Mouse (Mus musculus) embryo, embryonic 10 days (tissue): ENCODE measurements at regions not wholly inside any gene's neighbourhood (a gene's known extent, or its start where the extent isn't known, plus 50 kb on each side); places are given as distances from the start of the nearest gene placed in this dataset.
"Not testable (repeated sequence)": the region's sequence is repeated elsewhere in the genome, so short reads cannot be mapped to it uniquely, and the experiment has no call there.

Experiments
- DNase-seq: peaks from one replicate; pipeline ENCODE4 v3.0.0-alpha.2; 2015; ENCODE audit warnings: low spot score

DNA sequence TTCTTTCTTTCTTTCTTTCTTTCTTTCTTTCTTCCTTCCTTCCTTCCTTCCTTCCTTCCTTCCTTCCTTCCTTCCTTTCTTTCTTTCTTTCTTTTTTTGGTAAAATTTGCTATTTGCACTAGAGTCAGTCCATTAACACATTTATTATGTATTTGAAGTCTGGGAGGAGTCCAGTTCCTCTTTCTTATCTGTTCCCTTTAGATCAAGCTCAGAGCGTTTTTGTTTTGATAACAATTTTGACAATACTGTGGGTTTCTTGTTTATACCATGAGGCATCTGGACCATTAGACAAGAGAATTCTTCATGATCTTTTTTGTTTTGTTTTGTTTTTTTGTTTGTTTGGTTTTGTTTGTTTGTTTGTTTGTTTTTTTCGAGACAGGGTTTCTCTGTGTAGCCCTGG, 52.3 kb upstream of the Cttnbp2 start:
- not testable (repeated sequence) for DNase-seq

DNA sequence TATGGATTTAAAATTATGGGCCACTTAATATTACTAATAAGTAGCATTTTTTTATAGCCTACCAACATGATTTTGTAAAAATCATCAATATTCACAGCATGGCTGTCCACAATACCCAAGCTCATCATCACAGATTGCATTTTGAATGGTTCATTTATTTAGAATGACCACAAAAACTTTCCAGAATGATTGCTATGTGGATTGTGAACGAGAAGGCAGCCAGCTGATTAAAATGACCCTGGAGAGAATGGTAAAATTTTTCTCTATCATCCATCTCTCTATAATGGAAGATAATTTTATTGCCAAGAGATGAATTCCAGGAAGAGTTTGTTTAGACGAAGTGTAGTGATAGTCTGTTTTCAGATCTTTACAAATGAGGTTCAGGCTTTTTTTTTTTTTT, 54.6 kb upstream of the Cttnbp2 start:
- DNase-seq, result no peak

DNA sequence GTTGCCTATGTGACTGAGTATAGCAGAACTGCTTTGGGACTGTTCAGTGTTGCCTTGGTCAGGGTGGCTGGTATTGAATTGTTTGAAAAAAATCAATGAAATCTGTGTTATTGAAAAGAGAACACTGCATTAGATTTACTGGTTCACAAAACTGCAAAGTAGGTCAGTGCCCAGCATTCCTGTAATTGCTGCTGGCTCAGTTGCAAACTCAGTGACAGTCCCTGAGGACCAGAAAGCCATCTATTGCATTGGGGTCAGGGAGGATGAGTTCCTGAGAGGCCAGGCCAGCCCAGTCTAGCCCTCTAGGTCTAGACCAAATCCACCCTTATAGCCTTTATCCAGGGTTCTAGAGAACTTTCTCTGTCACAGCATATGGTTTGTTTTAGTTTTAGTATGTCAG, 63.9 kb upstream of the Cttnbp2 start:
- DNase-seq, result no peak

DNA sequence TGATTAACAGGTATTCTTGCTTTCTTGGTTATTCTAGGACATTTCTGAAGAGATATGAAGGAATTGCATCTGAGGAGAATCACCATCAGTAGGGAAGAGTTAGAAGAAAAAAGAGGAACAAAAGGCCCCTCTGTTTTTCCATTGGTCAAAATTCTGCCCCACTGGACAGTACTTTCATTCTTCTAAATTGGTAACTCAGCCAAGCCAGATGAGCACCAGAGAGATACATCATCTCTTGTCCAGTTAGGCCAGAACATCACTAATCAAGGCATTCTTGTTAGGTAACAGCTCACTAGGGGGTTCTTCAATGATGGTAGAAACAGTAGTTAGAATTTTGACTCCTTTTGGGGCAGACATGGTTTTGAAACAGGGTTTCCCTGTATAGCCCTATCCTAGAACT, 74.8 kb upstream of the Cttnbp2 start:
- no peak for DNase-seq

DNA sequence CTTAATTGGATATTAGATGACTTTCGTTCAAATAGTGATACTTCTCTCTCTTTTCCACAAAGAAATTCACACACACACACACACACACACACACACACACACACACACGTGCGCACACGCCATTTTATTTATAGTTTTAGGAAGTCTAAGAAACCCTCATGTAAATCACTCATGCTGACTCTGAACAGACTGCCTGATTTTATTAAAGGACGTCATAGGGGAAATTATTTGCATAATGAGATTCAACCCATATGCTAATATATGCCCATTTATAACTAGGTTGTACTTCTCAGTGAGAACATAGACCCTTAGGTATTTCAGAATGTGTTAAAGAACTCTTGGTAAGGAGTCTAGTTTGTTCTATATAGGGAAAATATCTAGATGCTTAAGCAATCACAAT, 82.0 kb upstream of the Cttnbp2 start:
- DNase-seq, result no peak

DNA sequence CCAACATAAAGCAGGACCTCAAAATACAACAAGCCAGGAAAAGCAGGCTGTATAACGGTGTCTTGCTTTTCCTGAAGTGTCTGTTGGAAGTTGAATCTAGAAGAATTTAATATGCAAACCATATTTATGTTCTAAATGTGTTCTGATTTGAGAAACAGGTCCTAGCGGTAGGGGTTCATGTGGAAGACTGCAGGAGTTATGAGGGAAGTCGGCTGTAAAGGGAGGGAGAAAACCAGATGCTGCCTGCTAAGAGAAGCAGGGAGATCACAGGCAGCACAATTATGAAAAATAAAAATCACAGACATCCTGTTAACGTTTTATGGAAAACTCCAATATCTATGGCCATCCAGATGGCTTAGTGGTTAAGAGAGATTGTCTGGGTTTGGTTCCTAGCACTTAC, 85.0 kb upstream of the Cttnbp2 start:
- DNase-seq, result no peak

DNA sequence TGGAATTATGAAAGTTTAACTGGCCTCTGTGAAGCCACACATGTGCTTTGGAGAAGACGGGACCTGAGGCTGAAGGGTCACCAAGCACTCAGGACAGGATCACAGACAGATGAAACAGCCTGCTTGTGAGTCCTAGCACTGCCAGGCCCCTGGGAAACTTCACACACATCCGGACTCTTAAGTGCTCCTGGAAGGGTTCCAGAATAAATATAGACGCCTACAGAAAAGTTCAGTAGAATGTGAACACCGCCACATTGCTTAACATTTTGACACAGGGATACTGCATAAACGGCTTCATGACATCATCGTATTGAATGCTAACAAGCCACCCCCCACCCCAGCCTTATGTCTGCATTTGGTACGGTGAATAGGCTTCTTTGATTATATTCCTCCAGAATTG, 87.3 kb upstream of the Cttnbp2 start:
- DNase-seq, result no peak

DNA sequence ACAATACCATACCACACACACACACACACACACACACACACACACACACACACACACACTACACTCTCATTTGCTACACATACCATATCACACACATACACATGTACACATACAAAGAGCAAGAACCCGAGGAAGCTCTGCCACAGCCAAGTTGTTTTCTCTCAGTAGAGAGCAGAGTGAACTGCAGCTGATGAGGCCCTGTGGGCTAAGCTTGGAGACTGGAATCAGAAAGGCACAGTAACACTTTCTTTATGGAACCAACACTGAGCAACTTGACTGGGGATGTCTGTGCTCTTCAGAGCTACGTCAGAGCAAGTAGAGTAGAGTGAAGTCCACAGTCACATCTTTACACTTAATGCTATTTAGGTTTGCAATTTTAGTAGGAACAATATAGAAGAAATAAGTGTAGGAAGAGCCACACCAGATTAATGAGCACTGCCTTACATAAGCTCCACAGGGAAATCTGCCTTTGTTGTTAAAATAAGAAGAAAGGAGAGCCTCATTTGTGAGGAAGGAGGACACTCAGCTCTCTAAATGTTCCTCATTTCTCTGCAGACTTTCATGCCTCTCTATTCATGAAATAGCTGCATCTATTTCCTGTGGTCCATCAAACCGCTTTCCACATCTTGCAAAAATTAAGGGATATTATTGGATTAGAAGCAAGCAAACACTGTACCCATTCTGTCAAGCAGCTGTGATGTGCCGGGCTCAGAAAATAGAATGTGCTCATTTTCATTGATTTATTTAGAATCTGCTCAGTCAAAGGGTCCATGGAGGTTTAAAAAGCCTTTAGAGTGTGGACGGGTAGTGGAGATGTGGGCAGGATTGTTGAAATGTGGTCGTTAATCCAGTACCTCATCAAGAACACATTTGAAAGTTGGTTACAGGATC, 107.0 kb upstream of the Cttnbp2 start:
- DNase-seq, result no peak

DNA sequence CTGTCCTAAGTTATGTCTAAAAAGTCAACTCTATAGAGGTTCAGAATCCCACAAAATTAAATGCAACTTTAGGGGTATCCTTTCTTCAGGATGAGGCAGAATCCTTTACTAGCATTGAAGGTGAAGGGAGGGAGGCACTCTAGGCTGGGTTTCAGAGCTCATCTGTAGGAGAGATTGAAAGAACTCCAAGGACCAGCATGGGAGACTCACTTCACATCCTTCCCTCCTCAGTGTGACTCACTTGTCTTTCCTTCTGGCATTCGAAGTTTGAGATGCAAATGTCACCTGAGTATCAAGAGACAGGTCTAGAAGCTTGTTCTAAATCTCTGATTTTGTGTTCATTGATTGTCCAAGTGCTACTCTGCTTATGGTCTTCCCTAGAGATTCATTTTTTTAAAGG, 113.9 kb upstream of the Cttnbp2 start:
- no peak for DNase-seq

DNA sequence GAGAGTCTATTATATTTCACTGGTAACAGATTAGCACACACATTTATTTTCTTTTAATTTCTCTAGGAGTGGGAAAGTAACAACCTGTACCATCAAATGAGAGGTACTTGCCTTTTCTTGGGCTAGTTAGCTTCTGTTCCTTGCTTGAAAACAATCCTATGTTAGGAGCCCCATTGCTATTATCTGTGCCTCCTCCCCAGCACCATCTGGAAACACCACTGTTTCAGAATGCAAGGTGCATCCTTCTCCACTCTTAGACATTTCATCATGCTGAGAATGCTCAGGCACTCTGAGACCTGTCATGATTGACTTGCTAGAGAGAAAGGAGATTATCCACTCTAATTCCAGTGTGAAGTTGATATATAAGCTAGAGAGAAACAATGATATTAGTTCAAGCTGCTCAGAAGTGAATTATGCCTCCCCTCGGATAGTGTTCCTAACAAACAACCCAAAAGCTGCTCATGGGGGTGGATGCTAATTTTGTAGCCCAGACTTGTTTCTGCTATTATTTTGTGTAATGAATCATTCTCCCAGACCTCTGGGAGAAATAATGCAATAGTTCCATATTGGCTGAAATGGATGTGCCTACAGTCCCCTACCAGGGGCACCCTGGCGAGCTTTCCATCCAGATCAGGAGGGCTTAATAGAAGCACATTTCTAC, 119.0 kb upstream of the Cttnbp2 start:
- DNase-seq, result no peak

DNA sequence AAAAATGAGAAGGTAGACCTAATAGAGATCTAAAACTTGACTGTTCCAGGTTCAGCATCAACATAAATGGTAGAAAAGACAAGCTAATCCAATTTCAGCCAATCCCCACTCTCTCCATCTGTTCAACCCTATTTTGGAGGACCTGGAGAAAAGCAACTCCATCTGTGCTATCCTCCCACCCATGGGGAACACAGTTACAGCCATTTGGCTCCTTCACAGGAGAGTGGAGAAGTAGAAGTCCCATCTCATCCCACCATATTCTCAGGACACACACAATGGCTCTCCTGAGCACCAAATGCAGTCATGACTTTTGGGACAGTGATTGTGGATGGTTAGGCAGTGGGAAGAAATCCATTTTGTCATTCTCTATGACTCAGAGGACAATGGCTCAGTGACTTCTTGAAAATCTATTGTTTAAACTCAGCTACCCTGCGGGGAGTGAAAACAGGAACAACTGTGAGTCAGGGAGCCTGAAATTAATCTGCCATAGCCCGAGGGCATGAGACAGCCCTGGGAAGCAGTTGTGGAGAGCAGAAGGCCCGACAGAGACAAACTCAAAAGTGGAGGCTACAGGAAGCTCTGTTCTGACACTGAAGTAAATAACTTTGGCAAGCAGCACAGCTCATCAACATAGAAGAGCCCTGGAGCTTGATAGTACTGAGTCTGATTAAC, 125.2 kb upstream of the Cttnbp2 start:
- no peak for DNase-seq

DNA sequence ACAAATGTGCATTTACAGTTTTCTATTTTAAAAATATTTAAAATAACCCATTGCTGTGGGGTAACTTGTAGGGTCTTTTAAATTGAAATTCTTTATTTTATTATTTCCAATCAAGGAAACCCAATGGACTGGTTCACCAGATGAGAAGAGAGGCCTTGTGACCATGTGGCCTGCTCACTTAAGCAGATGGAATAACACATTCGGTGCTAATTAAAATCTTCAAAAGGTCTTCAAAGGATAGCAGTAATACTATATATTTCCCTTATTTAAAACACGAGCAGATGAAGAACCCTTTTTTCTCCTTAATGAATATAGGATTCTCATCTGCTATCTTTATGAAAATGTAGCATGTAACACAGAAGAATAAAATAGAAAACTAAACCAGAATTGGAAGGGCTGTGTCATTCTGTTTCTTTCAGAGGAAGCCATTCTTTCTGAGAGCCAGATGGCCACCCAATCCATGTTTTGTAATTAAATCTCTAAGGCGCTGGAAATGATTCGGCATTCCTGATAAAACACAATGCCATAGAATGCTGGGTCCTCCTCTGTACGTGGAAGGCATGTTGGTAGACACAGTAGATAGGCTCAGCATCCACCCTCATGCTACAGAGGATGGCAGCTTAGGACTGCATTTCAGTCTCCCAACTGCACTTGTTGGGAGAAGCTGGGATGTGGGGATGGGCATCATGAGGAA, 134.4 kb upstream of the Cttnbp2 start:
- no peak for DNase-seq

DNA sequence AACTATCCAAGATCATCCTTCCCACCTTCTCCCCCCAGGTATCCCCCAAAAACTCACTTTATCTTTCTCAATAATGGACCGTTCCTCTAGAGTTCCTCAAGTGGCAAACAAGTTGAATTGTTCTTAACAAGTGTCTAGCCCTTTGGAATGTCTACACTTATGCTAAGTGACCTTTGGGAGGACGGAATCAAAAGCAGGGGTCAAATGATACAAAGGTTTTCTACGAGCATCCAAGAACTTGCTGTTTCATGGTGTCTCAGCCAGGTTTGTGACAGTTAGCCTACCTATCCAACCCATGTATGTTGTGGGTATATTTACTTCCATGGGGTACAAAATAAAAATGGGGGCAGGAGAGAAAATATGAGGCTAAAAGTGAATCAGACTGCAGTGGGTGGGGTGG, 136.7 kb upstream of the Cttnbp2 start:
- no peak for DNase-seq

DNA sequence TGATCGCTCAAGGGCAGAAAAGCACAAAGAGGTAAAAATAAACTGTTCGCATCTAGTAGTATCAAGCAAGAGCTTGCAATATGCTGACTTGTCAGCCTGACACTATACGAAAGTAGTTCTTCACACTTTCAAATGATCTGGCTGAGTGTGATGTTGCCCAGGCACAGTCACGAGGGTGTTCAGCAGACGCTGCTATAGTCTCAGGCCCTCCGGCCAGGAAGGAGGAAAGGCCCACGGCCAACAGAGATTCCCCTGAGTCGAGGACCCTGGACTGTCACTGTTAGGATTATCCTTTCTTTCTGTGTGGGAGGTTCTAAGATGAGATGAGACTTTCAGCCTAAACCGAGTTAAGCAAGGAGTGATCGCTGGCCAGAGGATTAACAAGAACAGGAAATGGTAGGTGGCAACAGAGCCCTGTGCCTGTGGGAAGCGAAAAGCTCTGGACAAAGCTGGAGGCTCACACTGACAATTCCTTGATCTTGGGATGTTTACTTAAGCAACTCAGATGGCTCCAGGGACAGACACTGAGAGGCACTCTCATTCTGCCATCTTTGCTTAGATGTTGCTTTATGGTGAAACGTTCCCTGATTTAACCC, 137.5 kb upstream of the Cttnbp2 start:
- no peak for DNase-seq

DNA sequence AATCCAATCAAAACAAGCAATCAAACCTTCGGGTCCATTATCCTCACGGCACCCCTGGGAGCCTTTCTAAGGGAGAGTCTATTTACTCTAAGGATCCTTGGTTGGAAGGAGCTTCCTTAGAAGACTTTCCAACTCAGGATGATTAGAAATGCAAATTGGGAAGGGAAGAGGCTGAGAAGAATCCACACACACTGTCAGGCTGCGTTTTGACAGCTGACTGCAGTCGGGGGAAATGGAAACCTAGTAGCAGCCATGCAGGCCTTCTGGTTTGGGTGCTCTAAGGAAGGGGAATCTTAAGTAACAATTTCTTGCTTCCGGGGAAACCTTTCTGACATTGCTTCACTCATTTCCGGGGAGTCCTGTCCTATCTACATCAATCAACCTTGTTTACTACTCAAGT, 139.6 kb upstream of the Cttnbp2 start:
- DNase-seq, result no peak

DNA sequence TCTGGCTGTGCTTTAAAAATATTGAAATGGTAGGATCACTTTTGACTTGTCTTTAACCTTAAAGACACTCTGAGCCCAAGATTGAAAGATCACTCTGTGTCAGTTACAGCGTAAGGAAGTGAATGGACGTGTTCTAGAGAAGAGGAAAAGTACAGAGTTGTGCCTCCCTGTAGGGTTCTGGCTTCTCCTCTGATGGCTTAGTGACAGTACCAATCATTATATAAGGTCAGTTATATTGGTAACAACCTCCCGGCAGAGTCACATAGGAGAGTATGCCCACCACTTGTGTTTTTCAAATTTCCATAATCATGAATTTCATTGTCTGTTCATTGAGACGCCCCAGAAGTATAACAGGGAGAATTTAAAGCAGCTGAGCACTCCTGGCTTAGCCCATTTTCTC, 141.6 kb upstream of the Cttnbp2 start:
- no peak for DNase-seq

DNA sequence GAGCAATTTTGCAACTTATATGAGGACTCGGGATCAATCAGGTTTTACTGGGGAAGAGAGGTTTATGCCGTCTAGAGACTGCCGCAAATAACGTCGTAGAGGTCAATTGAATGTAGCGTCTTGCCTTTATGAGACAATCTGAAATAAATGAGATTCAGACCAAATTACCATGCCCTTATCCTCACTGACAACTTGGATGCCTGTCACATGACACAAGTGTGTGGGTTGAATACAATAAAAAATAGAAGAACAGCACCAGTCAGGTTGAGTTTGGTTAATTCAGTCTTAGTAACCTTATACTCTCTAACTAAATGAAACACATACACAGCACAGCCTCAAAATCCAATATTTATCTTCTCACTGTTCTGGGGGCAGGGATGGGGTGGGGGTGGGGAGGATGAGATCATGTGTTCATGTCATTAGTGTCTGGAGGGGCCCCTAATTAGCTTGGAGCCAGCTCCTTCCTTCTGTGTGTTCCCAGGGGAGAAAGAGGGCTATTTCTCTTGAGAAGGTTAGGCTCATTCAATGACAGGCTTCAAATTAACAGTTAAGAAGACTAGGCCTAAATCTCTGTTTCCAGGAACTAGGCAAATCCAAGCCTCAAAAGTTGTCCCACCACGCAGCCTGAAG, 142.2 kb upstream of the Cttnbp2 start:
- DNase-seq, result no peak

DNA sequence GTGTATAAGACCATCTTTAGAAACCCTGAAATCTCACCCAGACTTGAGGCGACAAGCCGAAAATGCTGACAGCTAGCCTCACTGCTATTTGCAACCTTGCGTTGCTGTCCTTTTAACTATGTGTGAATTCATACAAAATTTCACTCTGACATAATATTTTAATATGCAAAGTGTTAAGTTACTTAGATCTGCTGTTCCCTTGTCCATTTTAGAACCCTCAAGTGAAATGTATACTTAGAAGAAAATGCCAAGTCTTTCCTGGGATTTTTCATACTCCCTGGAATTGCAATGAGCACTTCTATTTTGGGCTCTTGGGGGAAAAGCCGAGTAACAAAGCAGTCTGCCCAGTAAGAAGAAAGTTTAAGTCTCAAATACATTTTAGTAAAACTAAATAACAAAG, 150.0 kb upstream of the Cttnbp2 start:
- no peak for DNase-seq

DNA sequence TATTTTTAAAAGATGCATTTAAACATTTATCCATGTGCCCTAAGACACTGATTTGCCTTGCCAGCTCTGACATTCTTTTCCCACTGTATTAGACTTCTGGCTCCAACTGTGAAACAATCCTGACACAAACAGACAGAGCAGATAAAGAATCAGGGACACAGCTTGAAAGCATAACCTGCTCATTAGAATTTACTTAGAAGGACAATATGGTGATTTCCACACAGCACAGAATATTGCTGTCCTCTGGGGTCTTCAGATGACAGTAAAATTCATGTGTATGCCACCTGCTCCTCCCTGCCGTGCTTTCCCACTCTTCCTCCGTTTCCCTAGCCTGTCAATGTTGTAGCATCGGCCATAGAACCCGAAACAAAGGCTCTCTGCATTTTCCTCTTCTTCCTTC, 151.3 kb upstream of the Cttnbp2 start:
- DNase-seq, result no peak

DNA sequence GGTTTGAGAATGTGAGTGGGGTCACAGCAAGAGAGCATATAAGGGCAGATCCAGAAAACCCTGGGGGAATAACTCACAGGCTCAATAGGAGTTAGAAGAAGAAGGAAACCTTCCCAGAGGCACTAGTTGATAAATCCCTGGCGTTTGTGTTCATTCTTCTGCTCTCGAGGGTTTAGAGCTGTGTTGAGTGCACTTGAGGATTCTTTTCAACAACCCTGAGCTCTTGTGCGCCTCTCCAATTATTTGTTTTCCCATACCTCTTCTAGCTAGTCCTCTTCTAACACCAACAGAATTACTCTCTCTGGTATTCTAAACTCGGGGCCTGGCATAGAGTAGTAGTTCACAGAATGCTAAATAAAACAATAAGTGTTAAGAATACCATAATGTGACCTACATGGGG, 151.9 kb upstream of the Cttnbp2 start:
- no peak for DNase-seq

DNA sequence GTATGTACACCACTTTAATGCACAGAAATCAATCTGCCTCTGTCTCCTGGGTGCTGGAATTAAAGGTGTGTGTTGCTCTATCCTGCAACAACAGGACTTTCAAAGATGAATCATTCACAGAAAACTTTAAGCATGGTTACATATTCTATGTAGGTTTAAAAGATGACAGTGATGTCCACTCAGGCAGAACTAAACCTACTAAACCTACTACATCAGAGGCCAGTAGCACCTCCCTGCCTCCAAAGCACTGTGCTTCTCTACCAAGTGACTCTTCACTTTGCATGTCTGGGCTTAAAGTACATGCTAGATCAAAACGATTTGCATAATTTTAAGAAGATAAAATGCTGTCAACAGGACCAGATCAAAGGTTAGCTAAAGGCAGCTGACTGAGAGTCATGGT, 156.0 kb upstream of the Cttnbp2 start:
- no peak for DNase-seq
